Mouse (Mus musculus): ENCODE results near the gene Card19.

- peak; percentile 55 to 79; a peak in 1 of 4 replicates for TF ChIP-seq POLR2A (IDR thresholded peaks at IDR 0.05; ENCODE audit: control insufficient read depth in 1 of 2, insufficient read depth in 1 of 2, low read depth in 1 of 2, low read length in 2 of 2, poor library complexity in 1 of 2)
- no peak; the same call in 1 of the 2 replicates for TF ChIP-seq MAX (IDR thresholded peaks at IDR 0.05; ENCODE audit: low read length)
- TF ChIP-seq CTCF (IDR thresholded peaks at IDR 0.05 in 2 of 3, conservative IDR thresholded peaks at IDR 0.05 in 1 of 3; ENCODE audit: control insufficient read depth in 1 of 3, insufficient read depth in 1 of 3, low read depth in 2 of 3, low read length in 3 of 3, poor library complexity in 1 of 3, severe bottlenecking in 1 of 3): no peak
- TF ChIP-seq E2F4 (IDR thresholded peaks at IDR 0.05; ENCODE audit: borderline replicate concordance, low read depth, low read length): no peak
These were observed at the start of gene Card19 for GRCm38 (mm10) chr13:49215504-49216219.
